Mouse (Mus musculus) hindbrain, embryonic 14.5 days (tissue): Measurements from ENCODE around the gene Pitx2. TPM values are rescaled to one million over a fixed set of nuclear protein-coding genes. Genes with fewer than 3 reads are reported as not detected.
A peak's percentile ranks its signal among the peaks of the same experiment; 100 is the strongest.

Experiments used
- ATAC-seq: fragments of 200-750 bp; cut with Nextera tagmentation; 2 replicates; pipeline ENCODE4 v1.8.0; 2017; ENCODE audit warnings: moderate number of reproducible peaks, mild to moderate bottlenecking, moderate TSS enrichment, moderate library complexity; ENCODE audit not compliant: low FRiP score
- DNase-seq: peaks from one replicate; pipeline ENCODE4 v3.0.0-alpha.2; 2015; ENCODE audit warnings: low spot score
- H3K27ac ChIP-seq: fragments of 300-500 bp; sonication (generic); 2 replicates; pipeline ENCODE4 v1.5.1; 2014; ENCODE audit warnings: mild to moderate bottlenecking, moderate library complexity
- H3K27me3 ChIP-seq: fragments of 300-500 bp; sonication (generic); 2 replicates; pipeline ENCODE4 v1.6.1; 2014; ENCODE audit warnings: mild to moderate bottlenecking, low read length, mixed read lengths; ENCODE audit not compliant: control insufficient read depth, insufficient read depth
- H3K36me3 ChIP-seq: fragments of 300-500 bp; sonication (generic); replicated peaks from 2 replicates; pipeline ENCODE4 v1.6.1; 2014; ENCODE audit not compliant: control insufficient read depth, insufficient read depth
- H3K4me1 ChIP-seq: fragments of 300-500 bp; sonication (generic); replicated peaks from 2 replicates; pipeline ENCODE4 v1.6.1; 2014; ENCODE audit warnings: antibody characterized with exemption, low read length, mixed read lengths; ENCODE audit not compliant: control insufficient read depth, insufficient read depth
- H3K4me2 ChIP-seq: fragments of 300-500 bp; sonication (generic); replicated peaks from 2 replicates; pipeline ENCODE4 v1.6.1; 2014; ENCODE audit warnings: mild to moderate bottlenecking, moderate library complexity
- H3K4me3 ChIP-seq: fragments of 300-500 bp; sonication (generic); replicated peaks from 2 replicates; pipeline ENCODE4 v1.5.1; 2014; ENCODE audit warnings: mild to moderate bottlenecking, low read length
- H3K9ac ChIP-seq: fragments of 300-500 bp; sonication (generic); 2 replicates; pipeline ENCODE4 v1.6.1; 2014
- H3K9me3 ChIP-seq: fragments of 300-500 bp; sonication (generic); 2 replicates; pipeline ENCODE4 v1.6.1; 2016; ENCODE audit warnings: low read length; ENCODE audit not compliant: control insufficient read depth
- WGBS: fragments of 180-500 bp; shearing (Covaris S2); extraction: QIAGEN DNeasy Blood & Tissue Kit; methylation state at CpG from one replicate; pipeline ENCODE4 v1.1.7; 2014; 5-methylcytosine and 5-hydroxymethylcytosine counted together
- polyA plus RNA-seq: library from polyadenylated mRNA; unstranded; fragments of >200 nt; fragmentation: Nextera tagmentation; extraction: Ambion mirVana; gene quantifications from 2 replicates; pipeline ENCODE4 v1.2.1, GENCODE M21; 2014

The Pitx2 gene
- polyA plus RNA-seq, 1 experiment from 2014 or later, result 1.3 TPM

- no peak overlapping the region for H3K27ac ChIP-seq
- H3K9ac ChIP-seq, result no peak overlapping the region
- H3K9me3 ChIP-seq, result no peaks in the 10 kb centered on the region
- 4% methylated on average over 5 of the region's 5 CpGs for WGBS
- H3K4me2 ChIP-seq, result no peak overlapping the region
- ATAC-seq, result no peak
- H3K27me3 ChIP-seq, result peaks cover 72% of the 10 kb centered on the region
- no peaks in the 10 kb centered on the region for H3K36me3 ChIP-seq
- no peaks in the 10 kb centered on the region for H3K4me1 ChIP-seq
- no peak overlapping the region for H3K4me3 ChIP-seq
- no peak for DNase-seq
Observed at GRCm38 (mm10) chr3:129227331-129227730, 27.7 kb downstream of the Pitx2 start.

GRCm38 (mm10) chr3:129238010-129238409 is 38.3 kb downstream of the Pitx2 start:
- no peaks in the 10 kb centered on the region for H3K4me1 ChIP-seq
- no peak overlapping the region for H3K27ac ChIP-seq
- no peak overlapping the region for H3K4me2 ChIP-seq
- ATAC-seq, result no peak
- H3K27me3 ChIP-seq, result no peaks in the 10 kb centered on the region
- DNase-seq, result no peak
- no peak overlapping the region for H3K4me3 ChIP-seq
- no peaks in the 10 kb centered on the region for H3K9me3 ChIP-seq
- WGBS, result 83% methylated on average over 1 of the region's 1 CpGs
- H3K9ac ChIP-seq, result no peak overlapping the region
- H3K36me3 ChIP-seq, result no peaks in the 10 kb centered on the region

- ATAC-seq, result no peak
- H3K4me2 ChIP-seq, result no peak overlapping the region; the same call in 1 of the 2 replicates
- H3K9ac ChIP-seq, result no peak overlapping the region
- no peak overlapping the region for H3K4me3 ChIP-seq
- no peak overlapping the region for H3K27ac ChIP-seq
- H3K9me3 ChIP-seq, result no peaks in the 10 kb centered on the region
- H3K4me1 ChIP-seq, result no peaks in the 10 kb centered on the region
- no peaks in the 10 kb centered on the region for H3K36me3 ChIP-seq
- DNase-seq, result no peak
- 30% methylated on average over 13 of the region's 13 CpGs for WGBS
- no peaks in the 10 kb centered on the region for H3K27me3 ChIP-seq
Observed at GRCm38 (mm10) chr3:129238664-129239258, 39.1 kb downstream of the Pitx2 start.

- Histone ChIP-seq H3K9me3 (no peaks in the 10 kb centered on the region), H3K4me1 (no peaks in the 10 kb centered on the region), H3K4me2 (no peak overlapping the region), H3K4me3 (no peak overlapping the region), H3K36me3 (no peaks in the 10 kb centered on the region), H3K27ac (no peak overlapping the region), H3K27me3 (no peaks in the 10 kb centered on the region), H3K9ac (no peak overlapping the region)
- 88% methylated on average over 9 of the region's 9 CpGs for WGBS
- DNase-seq (no peak), ATAC-seq (no peak)
Observed at GRCm38 (mm10) chr3:129250997-129251396, 51.3 kb downstream of the Pitx2 start.

- H3K4me2 ChIP-seq, result no peak overlapping the region
- no peaks in the 10 kb centered on the region for H3K36me3 ChIP-seq
- no peak overlapping the region for H3K4me3 ChIP-seq
- DNase-seq, result no peak
- ATAC-seq, result no peak
- H3K27me3 ChIP-seq, result no peaks in the 10 kb centered on the region
- H3K9me3 ChIP-seq, result no peaks in the 10 kb centered on the region
- H3K27ac ChIP-seq, result no peak overlapping the region
- H3K4me1 ChIP-seq, result no peaks in the 10 kb centered on the region
- H3K9ac ChIP-seq, result no peak overlapping the region
- WGBS, result 46% methylated on average over 10 of the region's 10 CpGs
Observed at GRCm38 (mm10) chr3:129254246-129254645, 54.6 kb downstream of the Pitx2 start.

GRCm38 (mm10) chr3:129256283-129256682 is 56.6 kb downstream of the Pitx2 start:
- no peak overlapping the region for H3K9ac ChIP-seq
- no peaks in the 10 kb centered on the region for H3K9me3 ChIP-seq
- H3K4me3 ChIP-seq, result peak overlapping the region; percentile 15
- ATAC-seq, result no peak
- 61% methylated on average over 19 of the region's 19 CpGs for WGBS
- no peak for DNase-seq
- H3K4me2 ChIP-seq, result peak overlapping the region; percentile 27
- no peaks in the 10 kb centered on the region for H3K27me3 ChIP-seq
- H3K27ac ChIP-seq, result no peak overlapping the region
- H3K4me1 ChIP-seq, result no peaks in the 10 kb centered on the region
- H3K36me3 ChIP-seq, result no peaks in the 10 kb centered on the region

GRCm38 (mm10) chr3:129256766-129257165 is 57.1 kb downstream of the Pitx2 start:
- Histone ChIP-seq H3K27me3 (no peaks in the 10 kb centered on the region), H3K36me3 (no peaks in the 10 kb centered on the region), H3K9ac (no peak overlapping the region), H3K4me1 (no peaks in the 10 kb centered on the region), H3K27ac (no peak overlapping the region), H3K9me3 (no peaks in the 10 kb centered on the region), H3K4me2 (peak overlapping the region; percentile 27), H3K4me3 (peak overlapping the region; percentile 15; the same call in 1 of the 2 replicates)
- ATAC-seq (no peak), DNase-seq (peak; percentile 38)
- 64% methylated on average over 8 of the region's 8 CpGs for WGBS

GRCm38 (mm10) chr3:129258497-129258896 is 58.8 kb downstream of the Pitx2 start:
- Histone ChIP-seq H3K4me2 (no peak overlapping the region), H3K9me3 (no peaks in the 10 kb centered on the region), H3K27ac (no peak overlapping the region), H3K4me3 (no peak overlapping the region), H3K4me1 (no peaks in the 10 kb centered on the region), H3K9ac (no peak overlapping the region), H3K27me3 (no peaks in the 10 kb centered on the region), H3K36me3 (no peaks in the 10 kb centered on the region)
- 90% methylated on average over 5 of the region's 5 CpGs for WGBS
- DNase-seq, result no peak
- no peak for ATAC-seq
